Mouse (Mus musculus): Measurements from ENCODE around the gene Prrc2a.

Gene Prrc2a

GRCm38 (mm10) chr17:35164568-35165450 lies at the start of gene Prrc2a:
Gene Prrc2a (minus strand): TSS chr17:35164897.
- in situ Hi-C loops (cut with MboI, MseI), result no loop called here

GRCm38 (mm10) chr17:35213071-35213470 lies 48.4 kb upstream of the Prrc2a start:
- in situ Hi-C loops (cut with MboI, MseI), result loop anchor here (10.0 to 25.0 kb wide), 2 partner anchors 818 to 1026 kb away; partner anchors contain the start of genes Psmb8 (in 2 of the 2), Psmb9 (in 2 of the 2), Tap1 (in 2 of the 2) and BC051142 (in 1 of the 2)

GRCm38 (mm10) chr17:35210593-35210992 lies 45.9 kb upstream of the Prrc2a start:
- in situ Hi-C loops (cut with MboI, MseI), result loop anchor here (10.0 to 25.0 kb wide), 2 partner anchors 816 to 1023 kb away; partner anchors contain the start of genes Psmb8 (in 2 of the 2), Psmb9 (in 2 of the 2), Tap1 (in 2 of the 2) and BC051142 (in 1 of the 2)

GRCm38 (mm10) chr17:35209785-35210535 lies 45.3 kb upstream of the Prrc2a start:
- in situ Hi-C loops (cut with MboI, MseI), result loop anchor here (10.0 to 25.0 kb wide), 2 partner anchors 815 to 1023 kb away; partner anchors contain the start of genes Psmb8 (in 2 of the 2), Psmb9 (in 2 of the 2), Tap1 (in 2 of the 2) and BC051142 (in 1 of the 2)

- in situ Hi-C loops (cut with MboI, MseI), result loop anchor here (25.0 kb wide), 1 partner anchor 1018 kb away; the partner anchor contains the start of genes Psmb8 (in 2 of the 2), Psmb9 (in 2 of the 2) and Tap1 (in 2 of the 2)
Measured at GRCm38 (mm10) chr17:35205380-35205769, 40.7 kb upstream of the Prrc2a start.

GRCm38 (mm10) chr17:35204494-35205379 lies 40.0 kb upstream of the Prrc2a start, which contains the start of gene Lta:
Gene Lta (minus strand): TSS chr17:35205351.
- in situ Hi-C loops (cut with MboI, MseI), result loop anchor here (5.0 to 25.0 kb wide), 2 partner anchors 33 to 1017 kb away; partner anchors contain the start of genes Psmb8 (in 2 of the 2), Psmb9 (in 2 of the 2), Tap1 (in 2 of the 2) and Nfkbil1 (in 1 of the 2)

GRCm38 (mm10) chr17:35202442-35202841 lies 37.7 kb upstream of the Prrc2a start:
- in situ Hi-C loops (cut with MboI, MseI), result loop anchor here (5.0 to 25.0 kb wide), 2 partner anchors 35 to 1015 kb away; partner anchors contain the start of genes Psmb8 (in 2 of the 2), Psmb9 (in 2 of the 2), Tap1 (in 2 of the 2) and Nfkbil1 (in 1 of the 2)

GRCm38 (mm10) chr17:35201787-35202186 lies 37.1 kb upstream of the Prrc2a start, which contains the start of gene Tnf:
Gene Tnf (minus strand): TSS chr17:35202007.
- in situ Hi-C loops (cut with MboI, MseI), result loop anchor here (5.0 to 25.0 kb wide), 2 partner anchors 36 to 1014 kb away; partner anchors contain the start of genes Psmb8 (in 2 of the 2), Psmb9 (in 2 of the 2), Tap1 (in 2 of the 2) and Nfkbil1 (in 1 of the 2)

GRCm38 (mm10) chr17:35201128-35201527 lies 36.4 kb upstream of the Prrc2a start:
- in situ Hi-C loops (cut with MboI, MseI), result loop anchor here (5.0 to 25.0 kb wide), 2 partner anchors 36 to 1014 kb away; partner anchors contain the start of genes Psmb8 (in 2 of the 2), Psmb9 (in 2 of the 2), Tap1 (in 2 of the 2) and Nfkbil1 (in 1 of the 2)

- in situ Hi-C loops (cut with MboI, MseI), result loop anchor here (5.0 to 25.0 kb wide), 2 partner anchors 37 to 1013 kb away; partner anchors contain the start of genes Psmb8 (in 2 of the 2), Psmb9 (in 2 of the 2), Tap1 (in 2 of the 2) and Nfkbil1 (in 1 of the 2)
Measured at GRCm38 (mm10) chr17:35200398-35200797, 35.7 kb upstream of the Prrc2a start.

- in situ Hi-C loops (cut with MboI, MseI), result no loop called here
Measured at GRCm38 (mm10) chr17:35198946-35199345, 34.2 kb upstream of the Prrc2a start.

- in situ Hi-C loops (cut with MboI, MseI), result no loop called here
Measured at GRCm38 (mm10) chr17:35198029-35198428, 33.3 kb upstream of the Prrc2a start.

- in situ Hi-C loops (cut with MboI, MseI), result no loop called here
Measured at GRCm38 (mm10) chr17:35197126-35197525, 32.4 kb upstream of the Prrc2a start.

GRCm38 (mm10) chr17:35196321-35196641 lies 31.6 kb upstream of the Prrc2a start:
- in situ Hi-C loops (cut with MboI, MseI), result no loop called here

GRCm38 (mm10) chr17:35195631-35196320 lies 31.1 kb upstream of the Prrc2a start:
- in situ Hi-C loops (cut with MboI, MseI), result no loop called here

GRCm38 (mm10) chr17:35194844-35195630 lies 30.3 kb upstream of the Prrc2a start:
- in situ Hi-C loops (cut with MboI, MseI), result no loop called here

- in situ Hi-C loops (cut with MboI, MseI), result no loop called here
Measured at GRCm38 (mm10) chr17:35193881-35194843, 29.5 kb upstream of the Prrc2a start, which contains the start of gene Ltb. Gene Ltb (plus strand): TSS chr17:35194439.

Measured in T-helper 17 cell (primary cell).